In genomic region chr1:97580270-97580669, GRCm38 (mm10) we compare ENCODE assay signal across 13 mouse cellular contexts.
DNase-seq lines count a peak whose midpoint lies in the region; ATAC-seq and TF ChIP-seq lines count a peak whose summit lies in the region.
"Had no signal": no experiment of that assay in that cellular context is flagged by ENCODE, and none has a peak within 500 bp of the region (broad histone marks: within the 10 kb centered on the region; RNA-seq: fewer than 3 reads in every experiment).

No protein-coding gene starts in this region.

- ATAC-seq in liver, embryonic 11.5 days (replicated peaks; ENCODE audit: low FRiP score) = 0 out of 2 replicates have a peak, but pooled peaks have one; percentile 31
- ATAC-seq in liver, embryonic 12.5 days = no peak
- ATAC-seq in megakaryocyte-erythroid progenitor cell, adult 5-6 weeks (replicated peaks; ENCODE audit: low FRiP score, low TSS enrichment, poor library complexity, severe bottlenecking) = peak; percentile 80
- ATAC-seq in forebrain, embryonic 13.5 days = no peak

- H3K9ac ChIP-seq in liver, embryonic 11.5 days (ENCODE audit: low read depth, low read length) = no peak overlapping the region
- no peak overlapping the region for H3K9ac ChIP-seq in liver, embryonic 12.5 days
- no peak overlapping the region for H3K9ac ChIP-seq in forebrain, embryonic 13.5 days
- H3K9ac ChIP-seq: liver, embryonic 15.5 days had no signal

- DNase-seq in liver, embryonic 11.5 days (ENCODE audit: low spot score) = no peak
- DNase-seq in c-Kit-positive CD71-negative TER-119-negative erythroid progenitor cells, embryonic 14.5 days (ENCODE audit: low read depth) = peak; percentile 17
- DNase-seq in thymus, adult 2 months = peak; percentile 87
- DNase-seq in kidney, postnatal 4 days = no peak
- no peak for DNase-seq in ovary, adult 18-20 months (ENCODE audit: low spot score)
- DNase-seq: cerebellum, adult 8-10 months; gastrocnemius, postnatal 36 days; layer of hippocampus, adult 9-11 months had no signal

- H3K27me3 ChIP-seq in liver, embryonic 11.5 days (replicated peaks; ENCODE audit: control insufficient read depth, insufficient read depth, low read length) = no peaks in the 10 kb centered on the region
- no peaks in the 10 kb centered on the region for H3K27me3 ChIP-seq in liver, embryonic 12.5 days (replicated peaks)
- H3K27me3 ChIP-seq in thymus, adult 2 months (ENCODE audit: control insufficient read depth, insufficient read depth, low read length) = no peaks in the 10 kb centered on the region
- no peaks in the 10 kb centered on the region for H3K27me3 ChIP-seq in forebrain, embryonic 13.5 days
- H3K27me3 ChIP-seq: liver, embryonic 15.5 days had no signal

- no peak overlapping the region for H3K4me3 ChIP-seq in liver, embryonic 11.5 days (ENCODE audit: low read depth, low read length)
- H3K4me3 ChIP-seq in liver, embryonic 12.5 days = no peak overlapping the region
- H3K4me3 ChIP-seq in thymus, adult 2 months (ENCODE audit: control insufficient read depth, insufficient read depth, low read length) = no peak overlapping the region
- no peak overlapping the region for H3K4me3 ChIP-seq in forebrain, embryonic 13.5 days
- H3K4me3 ChIP-seq: hindbrain, embryonic 10.5 days; liver, embryonic 15.5 days had no signal

- no peak for TF ChIP-seq POLR2A in thymus, adult 2 months (IDR thresholded peaks at IDR 0.05; ENCODE audit: control insufficient read depth, extremely low read depth, insufficient read depth, low read length, poor library complexity)

- H3K27ac ChIP-seq in liver, embryonic 11.5 days (ENCODE audit: low read depth, low read length) = no peak overlapping the region
- H3K27ac ChIP-seq in liver, embryonic 12.5 days = no peak overlapping the region
- H3K27ac ChIP-seq in thymus, adult 2 months (ENCODE audit: control insufficient read depth, insufficient read depth, low read length) = peak overlapping the region; percentile 90
- H3K27ac ChIP-seq in forebrain, embryonic 13.5 days = no peak overlapping the region
- H3K27ac ChIP-seq: hindbrain, embryonic 10.5 days; liver, embryonic 15.5 days had no signal

- H3K4me1 ChIP-seq in liver, embryonic 11.5 days (replicated peaks; ENCODE audit: control insufficient read depth, insufficient read depth, low read length) = no peaks in the 10 kb centered on the region
- peaks cover 3% of the 10 kb centered on the region for H3K4me1 ChIP-seq in liver, embryonic 12.5 days
- peaks cover 12% of the 10 kb centered on the region for H3K4me1 ChIP-seq in thymus, adult 2 months (replicated peaks; ENCODE audit: control insufficient read depth, insufficient read depth, low read length)
- H3K4me1 ChIP-seq in forebrain, embryonic 13.5 days = no peaks in the 10 kb centered on the region
- H3K4me1 ChIP-seq: hindbrain, embryonic 10.5 days had no signal

- H3K9me3 ChIP-seq in liver, embryonic 11.5 days (ENCODE audit: control insufficient read depth, low read length) = no peaks in the 10 kb centered on the region
- no peaks in the 10 kb centered on the region for H3K9me3 ChIP-seq in liver, embryonic 12.5 days (replicated peaks)
- H3K9me3 ChIP-seq in forebrain, embryonic 13.5 days (replicated peaks) = no peaks in the 10 kb centered on the region
- H3K9me3 ChIP-seq: hindbrain, embryonic 10.5 days; liver, embryonic 15.5 days had no signal

- TF ChIP-seq CTCF in thymus, adult 2 months (IDR thresholded peaks at IDR 0.05; ENCODE audit: borderline replicate concordance, control insufficient read depth, extremely low read depth, insufficient read depth, low read length, poor library complexity) = no peak

- WGBS in liver, embryonic 11.5 days = 66% methylated on average over 3 of the region's 3 CpGs
- WGBS in liver, embryonic 12.5 days (ENCODE audit: insufficient replicate concordance) = 45% methylated on average over 3 of the region's 3 CpGs
- WGBS in thymus, adult 2 months = 1% methylated on average over 3 of the region's 3 CpGs
- WGBS in forebrain, embryonic 13.5 days = 82% methylated on average over 3 of the region's 3 CpGs

- no peak overlapping the region for H3K4me2 ChIP-seq in liver, embryonic 11.5 days
- no peak overlapping the region for H3K4me2 ChIP-seq in liver, embryonic 12.5 days
- H3K4me2 ChIP-seq in forebrain, embryonic 13.5 days = no peak overlapping the region
- H3K4me2 ChIP-seq: liver, embryonic 15.5 days had no signal

- no peaks in the 10 kb centered on the region for H3K36me3 ChIP-seq in liver, embryonic 11.5 days (ENCODE audit: control insufficient read depth, insufficient read depth, low read length)
- no peaks in the 10 kb centered on the region for H3K36me3 ChIP-seq in liver, embryonic 12.5 days
- H3K36me3 ChIP-seq in thymus, adult 2 months (ENCODE audit: control insufficient read depth, insufficient read depth, low read length) = no peaks in the 10 kb centered on the region
- H3K36me3 ChIP-seq in forebrain, embryonic 13.5 days (ENCODE audit: poor library complexity, severe bottlenecking) = no peaks in the 10 kb centered on the region
- H3K36me3 ChIP-seq: hindbrain, embryonic 10.5 days; liver, embryonic 15.5 days had no signal

Comparison
In these comparisons a context has a peak if more than half of its experiments do, and no peak if none do; other contexts are left out.
1. ATAC-seq: peak in liver, embryonic 11.5 days (single experiment) and megakaryocyte-erythroid progenitor cell, adult 5-6 weeks (single experiment); none in liver, embryonic 12.5 days (single experiment) and forebrain, embryonic 13.5 days (single experiment).
2. DNase-seq: peak in c-Kit-positive CD71-negative TER-119-negative erythroid progenitor cells, embryonic 14.5 days (single experiment) and thymus, adult 2 months (single experiment); none in liver, embryonic 11.5 days (single experiment), kidney, postnatal 4 days (0 of 2) and ovary, adult 18-20 months (single experiment).